Mouse (Mus musculus): Measurements from ENCODE around the gene Tmem266.

The Tmem266 gene

GRCm38 (mm10) chr9:55326515-55327233 lies at the start of gene Tmem266, which contains the start of gene Nrg4:
Gene Tmem266 (plus strand): TSS chr9:55326913.
Gene Nrg4 (minus strand): TSS chr9:55326844.
- DNase-seq (ENCODE audit: low read depth, low spot score), result no peak

- DNase-seq (ENCODE audit: low read depth, low spot score), result no peak
Measured at GRCm38 (mm10) chr9:55277562-55277961, 49.2 kb upstream of the Tmem266 start.

GRCm38 (mm10) chr9:55279114-55279825 lies 47.4 kb upstream of the Tmem266 start:
- DNase-seq (ENCODE audit: low read depth, low spot score), result no peak

GRCm38 (mm10) chr9:55283516-55283915 lies 43.2 kb upstream of the Tmem266 start:
- no peak for DNase-seq (ENCODE audit: low read depth, low spot score)

- DNase-seq (ENCODE audit: low read depth, low spot score), result no peak
Measured at GRCm38 (mm10) chr9:55285197-55285596, 41.5 kb upstream of the Tmem266 start.

GRCm38 (mm10) chr9:55289475-55290198 lies 37.1 kb upstream of the Tmem266 start:
- no peak for DNase-seq (ENCODE audit: low read depth, low spot score)

GRCm38 (mm10) chr9:55291966-55292365 lies 34.7 kb upstream of the Tmem266 start:
- no peak for DNase-seq (ENCODE audit: low read depth, low spot score)

- no peak for DNase-seq (ENCODE audit: low read depth, low spot score)
Measured at GRCm38 (mm10) chr9:55296221-55296620, 30.5 kb upstream of the Tmem266 start.

GRCm38 (mm10) chr9:55307066-55307465 lies 19.6 kb upstream of the Tmem266 start:
- no peak for DNase-seq (ENCODE audit: low read depth, low spot score)

- no peak for DNase-seq (ENCODE audit: low read depth, low spot score)
Measured at GRCm38 (mm10) chr9:55307557-55307956, 19.2 kb upstream of the Tmem266 start.

GRCm38 (mm10) chr9:55308455-55308854 lies 18.3 kb upstream of the Tmem266 start:
- DNase-seq (ENCODE audit: low read depth, low spot score), result no peak

- peak; percentile 41 for DNase-seq (ENCODE audit: low read depth, low spot score)
Measured at GRCm38 (mm10) chr9:55311560-55311959, 15.2 kb upstream of the Tmem266 start.

GRCm38 (mm10) chr9:55313619-55314261 lies 13.0 kb upstream of the Tmem266 start:
- DNase-seq (ENCODE audit: low read depth, low spot score), result no peak

GRCm38 (mm10) chr9:55322641-55323040 lies 4.1 kb upstream of the Tmem266 start:
- DNase-seq (ENCODE audit: low read depth, low spot score), result no peak

GRCm38 (mm10) chr9:55324085-55324484 lies 2.6 kb upstream of the Tmem266 start:
- DNase-seq (ENCODE audit: low read depth, low spot score), result no peak

GRCm38 (mm10) chr9:55324516-55324915 lies 2.2 kb upstream of the Tmem266 start:
- no peak for DNase-seq (ENCODE audit: low read depth, low spot score)

- no peak for DNase-seq (ENCODE audit: low read depth, low spot score)
Measured at GRCm38 (mm10) chr9:55325061-55325460, 1.7 kb upstream of the Tmem266 start.

- no peak for DNase-seq (ENCODE audit: low read depth, low spot score)
Measured at GRCm38 (mm10) chr9:55325564-55326514, 874 bp upstream of the Tmem266 start.

- no peak for DNase-seq (ENCODE audit: low read depth, low spot score)
Measured at GRCm38 (mm10) chr9:55327234-55327615, 512 bp downstream of the Tmem266 start.

GRCm38 (mm10) chr9:55328151-55328918 lies 1.6 kb downstream of the Tmem266 start:
- no peak for DNase-seq (ENCODE audit: low read depth, low spot score)
